Mouse (Mus musculus): Measurements from ENCODE around the gene Trio. TPM values are rescaled to one million over a fixed set of nuclear protein-coding genes. Genes with fewer than 3 reads are reported as not detected.

Gene Trio
- polyA plus RNA-seq, 1 experiment, result 56.3 TPM

DNA sequence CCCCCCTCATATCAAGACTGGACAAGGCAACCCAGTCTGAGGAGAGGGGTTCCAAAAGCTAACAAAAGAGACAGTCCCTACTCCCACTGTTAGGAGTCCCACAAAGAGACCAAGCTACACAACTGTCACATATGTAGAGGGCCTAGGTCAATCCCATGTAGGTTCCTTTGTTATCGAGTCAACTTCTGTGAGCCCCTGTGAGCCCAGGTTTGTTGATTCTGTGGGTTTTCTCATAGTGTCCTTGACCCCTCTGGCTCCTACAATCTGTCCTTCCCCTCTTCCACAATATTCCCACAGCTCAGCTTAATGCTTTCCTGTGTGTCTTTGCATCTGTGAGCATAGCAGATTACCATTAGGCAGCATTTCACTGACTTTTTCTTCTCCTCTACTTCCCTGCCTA lies 28.5 kb upstream of the Trio start:
- no peak overlapping the region for H3ac ChIP-seq (ENCODE audit: control insufficient read depth, insufficient read length)
- H3K79me2 ChIP-seq (ENCODE audit: control insufficient read depth, insufficient read depth), result no peaks in the 10 kb centered on the region
- no peak for TF ChIP-seq POLR2A (IDR thresholded peaks at IDR 0.05; ENCODE audit: insufficient read length, low read depth)
- no peak for TF ChIP-seq POLR2AphosphoS2 (IDR thresholded peaks at IDR 0.05; ENCODE audit: insufficient read length, low read depth)
- no peak for TF ChIP-seq TCF3 (IDR thresholded peaks at IDR 0.05; ENCODE audit: insufficient read length, low read depth)
- TF ChIP-seq MYOG (IDR thresholded peaks at IDR 0.05; ENCODE audit: control insufficient read depth in 1 of 3, insufficient read depth in 1 of 3, insufficient read length in 2 of 3, low read depth in 2 of 3), result no peak
- no peak for TF ChIP-seq MAX (IDR thresholded peaks at IDR 0.05; ENCODE audit: low read depth)
- no peak for TF ChIP-seq REST (IDR thresholded peaks at IDR 0.05; ENCODE audit: insufficient read depth, insufficient read length)
- no peak for TF ChIP-seq TCF12 (IDR thresholded peaks at IDR 0.05; ENCODE audit: insufficient read depth, poor library complexity, severe bottlenecking)
- no peak for TF ChIP-seq USF1 (IDR thresholded peaks at IDR 0.05; ENCODE audit: low read depth)
- no peak for TF ChIP-seq SRF (IDR thresholded peaks at IDR 0.05; ENCODE audit: control insufficient read depth, insufficient read length, low read depth)
- no peak for TF ChIP-seq CEBPB (IDR thresholded peaks at IDR 0.05; ENCODE audit: insufficient read depth, poor library complexity, severe bottlenecking)
- no peak for TF ChIP-seq E2F4 (IDR thresholded peaks at IDR 0.05; ENCODE audit: insufficient read depth)
- no peak for TF ChIP-seq MYOD1 (IDR thresholded peaks at IDR 0.05; ENCODE audit: control insufficient read depth in 1 of 3, insufficient read length in 2 of 3, low read depth in 2 of 3)

DNA sequence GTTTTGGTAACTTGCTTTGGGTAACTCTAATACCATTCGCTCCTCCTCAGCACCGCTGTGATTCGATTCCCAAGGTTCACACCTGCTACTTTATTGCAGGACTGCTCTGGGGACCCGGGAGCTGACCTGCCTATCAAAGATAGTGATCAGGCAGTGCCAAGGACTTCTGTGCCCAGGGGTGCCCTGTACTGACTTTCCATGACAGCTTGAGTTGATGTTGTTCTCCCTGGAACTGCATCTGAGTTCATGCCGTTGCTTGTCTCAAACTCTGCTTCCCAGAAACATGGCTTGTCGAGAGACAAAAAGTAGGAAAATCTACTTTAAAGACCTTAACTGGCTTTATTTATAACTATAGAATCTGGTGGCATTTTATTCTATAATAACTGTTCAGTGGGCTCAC lies 27.6 kb upstream of the Trio start:
- no peaks in the 10 kb centered on the region for H3K79me2 ChIP-seq (ENCODE audit: control insufficient read depth, insufficient read depth)
- no peak overlapping the region for H3K4me3 ChIP-seq
- no peaks in the 10 kb centered on the region for H3K36me3 ChIP-seq (ENCODE audit: control insufficient read depth, insufficient read depth)
- H3K4me2 ChIP-seq (ENCODE audit: low read depth), result no peak overlapping the region
- no peaks in the 10 kb centered on the region for H3K27me3 ChIP-seq (ENCODE audit: control insufficient read depth, insufficient read depth, insufficient read length)
- no peak for TF ChIP-seq POLR2AphosphoS2 (IDR thresholded peaks at IDR 0.05; ENCODE audit: insufficient read length, low read depth)
- TF ChIP-seq REST (IDR thresholded peaks at IDR 0.05; ENCODE audit: insufficient read depth, insufficient read length), result no peak
- TF ChIP-seq USF1 (IDR thresholded peaks at IDR 0.05; ENCODE audit: low read depth), result no peak
- no peak for TF ChIP-seq E2F4 (IDR thresholded peaks at IDR 0.05; ENCODE audit: insufficient read depth)
- no peak for TF ChIP-seq TCF12 (IDR thresholded peaks at IDR 0.05; ENCODE audit: insufficient read depth, poor library complexity, severe bottlenecking)
- TF ChIP-seq TCF3 (IDR thresholded peaks at IDR 0.05; ENCODE audit: insufficient read length, low read depth), result no peak
- TF ChIP-seq MYOD1 (IDR thresholded peaks at IDR 0.05; ENCODE audit: control insufficient read depth in 1 of 3, insufficient read length in 2 of 3, low read depth in 2 of 3), result no peak
- TF ChIP-seq POLR2A (IDR thresholded peaks at IDR 0.05; ENCODE audit: insufficient read length, low read depth), result no peak
- TF ChIP-seq MAX (IDR thresholded peaks at IDR 0.05; ENCODE audit: low read depth), result no peak
- TF ChIP-seq MYOG (IDR thresholded peaks at IDR 0.05; ENCODE audit: control insufficient read depth in 1 of 3, insufficient read depth in 1 of 3, insufficient read length in 2 of 3, low read depth in 2 of 3), result no peak
- no peak overlapping the region for H3ac ChIP-seq (ENCODE audit: control insufficient read depth, insufficient read length)

More for the DNA sequence above, 28.5 kb upstream of the Trio start:
- Histone ChIP-seq H3K4me3 (no peak overlapping the region), H3K27me3 (ENCODE audit: control insufficient read depth, insufficient read depth, insufficient read length) (no peaks in the 10 kb centered on the region), H3K36me3 (ENCODE audit: control insufficient read depth, insufficient read depth) (no peaks in the 10 kb centered on the region), H3K4me2 (ENCODE audit: low read depth) (no peak overlapping the region)

DNA sequence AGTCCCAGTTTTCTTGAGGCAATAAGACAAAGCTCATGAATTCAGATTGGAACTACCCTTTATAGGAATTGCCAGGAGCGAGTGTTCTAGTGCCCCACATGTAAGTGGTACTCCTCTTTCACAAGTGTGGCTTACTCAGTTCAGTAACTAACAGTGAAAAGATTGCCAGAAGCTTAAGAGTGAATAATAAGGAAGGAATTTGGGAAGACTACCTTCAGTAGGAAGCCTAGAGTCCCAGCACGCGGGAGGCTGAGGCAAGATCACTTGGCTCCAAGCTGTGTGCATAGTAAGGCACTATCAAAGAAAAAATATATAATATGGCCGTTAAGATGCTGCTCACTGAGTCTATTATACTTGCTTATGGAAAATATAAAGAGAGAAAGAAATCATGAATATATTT lies 26.2 kb upstream of the Trio start:
- H3ac ChIP-seq (ENCODE audit: control insufficient read depth, insufficient read length), result no peak overlapping the region
- H3K27me3 ChIP-seq (ENCODE audit: control insufficient read depth, insufficient read depth, insufficient read length), result no peaks in the 10 kb centered on the region
- TF ChIP-seq REST (IDR thresholded peaks at IDR 0.05; ENCODE audit: insufficient read depth, insufficient read length), result no peak
- TF ChIP-seq MYOG (IDR thresholded peaks at IDR 0.05; ENCODE audit: control insufficient read depth in 1 of 3, insufficient read depth in 1 of 3, insufficient read length in 2 of 3, low read depth in 2 of 3), result no peak
- TF ChIP-seq MYOD1 (IDR thresholded peaks at IDR 0.05; ENCODE audit: control insufficient read depth in 1 of 3, insufficient read length in 2 of 3, low read depth in 2 of 3), result no peak
- no peak for TF ChIP-seq USF1 (IDR thresholded peaks at IDR 0.05; ENCODE audit: low read depth)
- no peak for TF ChIP-seq E2F4 (IDR thresholded peaks at IDR 0.05; ENCODE audit: insufficient read depth)
- TF ChIP-seq TCF12 (IDR thresholded peaks at IDR 0.05; ENCODE audit: insufficient read depth, poor library complexity, severe bottlenecking), result no peak
- no peak for TF ChIP-seq TCF3 (IDR thresholded peaks at IDR 0.05; ENCODE audit: insufficient read length, low read depth)
- no peak for TF ChIP-seq MAX (IDR thresholded peaks at IDR 0.05; ENCODE audit: low read depth)
- no peak for TF ChIP-seq POLR2A (IDR thresholded peaks at IDR 0.05; ENCODE audit: insufficient read length, low read depth)
- no peak for TF ChIP-seq POLR2AphosphoS2 (IDR thresholded peaks at IDR 0.05; ENCODE audit: insufficient read length, low read depth)
- TF ChIP-seq CEBPB (IDR thresholded peaks at IDR 0.05; ENCODE audit: insufficient read depth, poor library complexity, severe bottlenecking), result no peak
- no peak for TF ChIP-seq SRF (IDR thresholded peaks at IDR 0.05; ENCODE audit: control insufficient read depth, insufficient read length, low read depth)
- H3K79me2 ChIP-seq (ENCODE audit: control insufficient read depth, insufficient read depth), result no peaks in the 10 kb centered on the region
- no peak overlapping the region for H3K4me2 ChIP-seq (ENCODE audit: low read depth)
- H3K36me3 ChIP-seq (ENCODE audit: control insufficient read depth, insufficient read depth), result no peaks in the 10 kb centered on the region
- H3K4me3 ChIP-seq, result no peak overlapping the region

DNA sequence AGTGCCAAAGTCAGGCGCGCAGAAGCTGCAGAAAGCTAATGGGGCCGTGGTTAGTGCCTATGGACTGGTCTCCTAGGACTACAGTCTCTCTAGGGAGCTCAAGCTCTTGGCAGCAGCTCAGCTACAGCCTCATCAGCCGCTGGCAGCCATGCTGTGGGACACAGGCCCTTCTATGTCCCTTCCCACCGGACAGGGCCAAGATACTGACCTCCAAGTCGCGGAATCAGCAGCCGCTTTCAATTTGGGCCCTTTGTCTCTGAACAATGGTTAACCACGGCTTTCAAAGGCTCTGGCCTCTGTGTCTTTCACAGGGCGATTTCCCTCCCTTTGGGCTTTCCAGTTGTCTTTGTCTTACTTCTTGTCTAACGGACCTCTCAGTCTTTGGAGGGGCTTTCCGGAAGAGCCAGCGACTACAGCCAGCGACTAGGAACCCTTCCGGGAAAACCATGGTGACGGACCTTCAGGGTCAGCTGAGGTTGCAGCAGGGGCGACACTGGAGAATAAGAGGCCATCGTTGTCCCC lies 25.5 kb upstream of the Trio start:
- Histone ChIP-seq H3K4me3 (no peak overlapping the region), H3K27me3 (ENCODE audit: control insufficient read depth, insufficient read depth, insufficient read length) (no peaks in the 10 kb centered on the region), H3K4me2 (ENCODE audit: low read depth) (no peak overlapping the region), H3ac (ENCODE audit: control insufficient read depth, insufficient read length) (no peak overlapping the region), H3K36me3 (ENCODE audit: control insufficient read depth, insufficient read depth) (no peaks in the 10 kb centered on the region), H3K79me2 (ENCODE audit: control insufficient read depth, insufficient read depth) (no peaks in the 10 kb centered on the region)
- TF ChIP-seq MYOD1 (IDR thresholded peaks at IDR 0.05; ENCODE audit: control insufficient read depth in 1 of 3, insufficient read length in 2 of 3, low read depth in 2 of 3), result no peak
- no peak for TF ChIP-seq POLR2AphosphoS2 (IDR thresholded peaks at IDR 0.05; ENCODE audit: insufficient read length, low read depth)
- TF ChIP-seq REST (IDR thresholded peaks at IDR 0.05; ENCODE audit: insufficient read depth, insufficient read length), result no peak
- no peak for TF ChIP-seq MAX (IDR thresholded peaks at IDR 0.05; ENCODE audit: low read depth)
- TF ChIP-seq USF1 (IDR thresholded peaks at IDR 0.05; ENCODE audit: low read depth), result no peak
- no peak for TF ChIP-seq E2F4 (IDR thresholded peaks at IDR 0.05; ENCODE audit: insufficient read depth)
- no peak for TF ChIP-seq SRF (IDR thresholded peaks at IDR 0.05; ENCODE audit: control insufficient read depth, insufficient read length, low read depth)

DNA sequence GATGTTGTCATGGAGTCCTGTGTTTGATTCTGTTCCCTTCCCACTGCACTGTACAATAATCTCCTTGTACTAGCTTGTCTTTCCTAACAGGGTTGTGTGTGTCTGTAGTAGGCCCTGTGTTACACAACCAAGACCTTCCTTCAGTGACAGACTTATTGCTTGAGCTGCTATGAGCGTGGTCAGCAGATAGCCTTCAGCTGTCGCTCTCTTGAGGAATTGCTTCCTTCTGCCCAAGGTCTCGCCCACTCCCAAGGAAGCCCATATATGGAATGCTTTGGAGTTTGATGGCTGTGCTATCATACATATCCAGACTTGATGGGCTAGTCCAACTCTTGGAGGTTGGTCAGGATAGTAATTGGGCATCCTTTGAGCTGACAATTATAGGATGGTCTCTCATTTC lies 22.1 kb upstream of the Trio start:
- H3K4me2 ChIP-seq (ENCODE audit: low read depth), result no peak overlapping the region
- H3K27me3 ChIP-seq (ENCODE audit: control insufficient read depth, insufficient read depth, insufficient read length), result no peaks in the 10 kb centered on the region
- H3K36me3 ChIP-seq (ENCODE audit: control insufficient read depth, insufficient read depth), result no peaks in the 10 kb centered on the region
- no peak overlapping the region for H3ac ChIP-seq (ENCODE audit: control insufficient read depth, insufficient read length)
- 0 out of 2 replicates have a peak, but pooled peaks have one; percentile 32 for TF ChIP-seq CEBPB (IDR thresholded peaks at IDR 0.05; ENCODE audit: insufficient read depth, poor library complexity, severe bottlenecking)
- TF ChIP-seq MYOG (IDR thresholded peaks at IDR 0.05; ENCODE audit: control insufficient read depth in 1 of 3, insufficient read depth in 1 of 3, insufficient read length in 2 of 3, low read depth in 2 of 3), result peak in 1 of 3 experiments; percentile 80
- peak in 2 of 3 experiments; percentile 71 to 85 for TF ChIP-seq MYOD1 (IDR thresholded peaks at IDR 0.05; ENCODE audit: control insufficient read depth in 1 of 3, insufficient read length in 2 of 3, low read depth in 2 of 3)
- peak; percentile 29 for TF ChIP-seq TCF3 (IDR thresholded peaks at IDR 0.05; ENCODE audit: insufficient read length, low read depth)
- TF ChIP-seq TCF12 (IDR thresholded peaks at IDR 0.05; ENCODE audit: insufficient read depth, poor library complexity, severe bottlenecking), result no peak
- TF ChIP-seq SRF (IDR thresholded peaks at IDR 0.05; ENCODE audit: control insufficient read depth, insufficient read length, low read depth), result peak; percentile 91
- H3K79me2 ChIP-seq (ENCODE audit: control insufficient read depth, insufficient read depth), result no peaks in the 10 kb centered on the region
- no peak overlapping the region for H3K4me3 ChIP-seq

All from myocyte (in vitro differentiated cells).